Mouse (Mus musculus) erythroblast, embryonic 14.5 days (primary cell): Measurements from ENCODE around the gene Tmem176b. TPM values are rescaled to one million over a fixed set of nuclear protein-coding genes. Genes with fewer than 3 reads are reported as not detected.

ENCODE experiments used
- H3K27me3 ChIP-seq: 2 replicates; pipeline ENCODE4 v1.6.1; 2012; ENCODE audit warnings: inconsistent platforms; ENCODE audit not compliant: control insufficient read depth
- H3K36me3 ChIP-seq: 2 replicates; pipeline ENCODE4 v1.6.1; 2012; ENCODE audit warnings: mild to moderate bottlenecking, inconsistent platforms; ENCODE audit not compliant: control insufficient read depth
- H3K4me1 ChIP-seq: 2 replicates; pipeline ENCODE4 v1.6.1; 2012; ENCODE audit warnings: inconsistent platforms; ENCODE audit not compliant: control insufficient read depth
- H3K4me3 ChIP-seq: replicated peaks from 2 replicates; pipeline ENCODE3; 2012; ENCODE audit warnings: moderate library complexity, mild to moderate bottlenecking, inconsistent platforms
- H3K9me3 ChIP-seq: 2 replicates; pipeline ENCODE4 v1.6.1; 2012; ENCODE audit warnings: low read length, inconsistent platforms, mixed read lengths; ENCODE audit not compliant: control insufficient read depth
- GATA1 ChIP-seq: IDR thresholded peaks from 2 replicates; pipeline ENCODE4 v1.6.1; 2012; ENCODE audit warnings: low read length, inconsistent platforms, mixed read lengths
- TAL1 ChIP-seq: IDR thresholded peaks from 3 replicates; pipeline ENCODE4 v1.6.1; 2012; ENCODE audit warnings: low read length, inconsistent platforms, mixed read lengths
- polyA plus RNA-seq: library from polyadenylated mRNA; stranded (reverse); fragments of >175 nt; gene quantifications from 2 replicates; pipeline ENCODE4 v1.2.3, GENCODE M21; 2012

Gene Tmem176b
- polyA plus RNA-seq, 1 experiment = 0.18 TPM

DNA sequence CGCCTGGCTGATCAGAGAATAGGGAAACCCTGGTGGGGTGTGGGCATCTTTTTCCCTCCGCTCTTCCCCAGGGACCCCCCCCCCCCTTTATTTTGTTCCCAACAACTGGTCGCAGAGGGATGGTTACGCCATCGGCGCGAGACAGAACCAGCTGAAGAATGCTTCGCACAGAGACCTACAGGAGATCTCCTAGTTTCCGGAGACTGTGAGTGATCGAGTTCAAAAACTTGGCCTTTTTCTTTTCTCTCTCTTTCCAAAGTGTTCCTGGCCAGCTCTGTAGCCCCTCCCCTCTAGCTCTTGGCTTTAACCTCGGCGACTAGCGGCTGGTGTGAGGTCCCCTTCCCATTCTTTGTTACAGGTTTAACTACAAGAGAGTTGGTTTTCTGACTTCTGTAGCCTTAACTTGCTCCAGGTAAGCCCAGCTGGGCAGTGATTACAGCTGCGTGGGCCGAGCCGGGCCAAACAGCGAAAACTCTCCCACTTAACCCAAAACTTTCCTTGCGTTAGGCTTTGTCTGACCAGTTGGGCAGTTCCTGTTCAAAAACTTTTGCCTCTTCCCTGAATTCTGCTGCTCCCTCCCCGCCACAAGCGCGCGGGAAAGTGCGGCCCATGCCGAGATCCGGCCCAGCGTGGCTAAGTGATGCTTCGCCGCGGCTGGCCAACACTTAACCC is 10.7 kb upstream of the Tmem176b start:
- H3K36me3 ChIP-seq = no peaks in the 10 kb centered on the region
- TF ChIP-seq GATA1 (no peak), TAL1 (no peak)
- H3K27me3 ChIP-seq = peaks cover 4% of the 10 kb centered on the region
- H3K4me3 ChIP-seq = no peak overlapping the region
- no peaks in the 10 kb centered on the region for H3K9me3 ChIP-seq
- no peaks in the 10 kb centered on the region for H3K4me1 ChIP-seq

- H3K9me3 ChIP-seq = no peaks in the 10 kb centered on the region
Observed at GRCm38 (mm10) chr6:48845086-48845485, 3.8 kb upstream of the Tmem176b start.

DNA sequence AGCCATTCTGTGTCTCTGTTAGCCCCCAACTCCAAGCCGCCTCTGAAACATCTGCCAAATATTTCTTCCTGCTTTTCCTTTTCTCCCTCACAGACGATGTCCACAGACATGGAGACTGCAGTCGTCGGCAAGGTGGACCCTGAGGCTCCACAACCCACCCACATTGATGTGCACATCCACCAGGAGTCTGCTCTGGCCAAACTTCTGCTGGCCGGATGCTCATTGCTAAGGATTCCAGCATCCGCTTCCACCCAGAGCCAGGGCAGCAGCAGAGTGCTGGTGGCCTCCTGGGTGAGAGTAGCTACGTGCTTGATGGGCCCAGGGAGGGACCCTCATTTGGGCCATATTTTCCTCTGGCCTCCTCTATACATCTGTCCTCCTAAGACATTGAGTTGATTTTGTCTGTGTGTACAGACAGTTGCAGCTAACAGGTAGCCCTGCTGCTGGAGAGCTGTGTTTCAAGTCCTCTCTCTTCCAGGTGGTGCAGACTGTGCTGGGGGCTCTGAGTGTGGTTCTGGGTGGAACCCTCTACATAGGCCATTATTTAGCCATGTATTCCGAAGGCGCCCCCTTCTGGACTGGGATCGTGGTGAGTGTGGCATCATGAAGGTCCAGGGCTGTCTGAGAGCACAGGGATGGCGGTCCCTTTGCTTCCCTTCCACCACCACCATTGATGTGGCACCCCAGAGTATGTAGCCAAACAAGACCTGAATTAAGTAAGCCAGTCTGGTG is 981 bp upstream of the Tmem176b start:
- H3K4me3 ChIP-seq = peak overlapping the region; percentile 52
- H3K9me3 ChIP-seq = no peaks in the 10 kb centered on the region
- TF ChIP-seq TAL1 = no peak
- no peak for TF ChIP-seq GATA1

More at GRCm38 (mm10) chr6:48845086-48845485, 3.8 kb upstream of the Tmem176b start:
- H3K27me3 ChIP-seq = no peaks in the 10 kb centered on the region
- TF ChIP-seq TAL1 (no peak), GATA1 (no peak)
- H3K4me1 ChIP-seq = no peaks in the 10 kb centered on the region
- no peak overlapping the region for H3K4me3 ChIP-seq
- no peaks in the 10 kb centered on the region; the same call in 1 of the 2 replicates for H3K36me3 ChIP-seq

DNA sequence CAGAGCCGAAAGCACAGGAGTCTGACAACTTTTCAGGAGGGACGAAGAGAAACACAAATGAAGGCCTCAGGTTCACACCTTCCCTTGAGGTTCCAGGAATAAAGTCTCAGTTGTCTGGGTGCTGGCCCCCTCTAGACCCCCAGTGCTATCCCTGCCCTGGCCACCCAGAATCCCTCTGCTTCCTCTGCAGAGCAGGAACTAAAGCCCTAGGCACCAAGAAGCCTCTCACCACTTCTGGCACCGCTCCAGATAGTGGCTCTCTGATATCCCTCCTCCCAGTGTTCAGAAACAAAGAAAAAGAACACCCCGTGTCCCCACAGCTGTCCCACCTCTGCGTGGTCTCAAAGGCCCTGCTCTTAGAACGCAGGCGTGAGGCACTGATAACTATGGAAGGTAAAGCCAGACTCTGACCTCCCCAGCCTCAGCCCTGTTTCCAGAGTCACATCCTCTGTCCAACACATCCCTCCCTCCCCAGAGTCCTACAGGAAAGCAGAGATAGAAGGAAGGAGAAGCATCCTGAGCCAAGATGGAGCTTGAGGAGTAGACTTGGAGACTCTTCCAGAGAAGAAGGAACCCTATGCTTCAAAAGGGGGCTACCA is 826 bp downstream of the Tmem176b start, which contains the start of gene Tmem176a:
TSS of gene Tmem176a (plus strand) at position 549 of the 599 bp plus-strand sequence.
- Histone ChIP-seq H3K9me3 (no peaks in the 10 kb centered on the region), H3K36me3 (peaks cover 1% of the 10 kb centered on the region; the same call in 1 of the 2 replicates), H3K27me3 (no peaks in the 10 kb centered on the region), H3K4me1 (no peaks in the 10 kb centered on the region), H3K4me3 (peak within 1 kb of the TSS; percentile 52)
- no peak for TF ChIP-seq TAL1
- TF ChIP-seq GATA1 = no peak

More for the DNA sequence above, 981 bp upstream of the Tmem176b start:
- no peaks in the 10 kb centered on the region for H3K27me3 ChIP-seq
- no peaks in the 10 kb centered on the region for H3K4me1 ChIP-seq
- no peaks in the 10 kb centered on the region; the same call in 1 of the 2 replicates for H3K36me3 ChIP-seq

- no peaks in the 10 kb centered on the region for H3K4me1 ChIP-seq
- H3K4me3 ChIP-seq = no peak overlapping the region
- H3K36me3 ChIP-seq = peaks cover 7% of the 10 kb centered on the region; the same call in 1 of the 2 replicates
- H3K27me3 ChIP-seq = no peaks in the 10 kb centered on the region
- no peaks in the 10 kb centered on the region for H3K9me3 ChIP-seq
- TF ChIP-seq GATA1 (no peak), TAL1 (no peak)
Observed at GRCm38 (mm10) chr6:48838321-48839080, 2.8 kb downstream of the Tmem176b start.

DNA sequence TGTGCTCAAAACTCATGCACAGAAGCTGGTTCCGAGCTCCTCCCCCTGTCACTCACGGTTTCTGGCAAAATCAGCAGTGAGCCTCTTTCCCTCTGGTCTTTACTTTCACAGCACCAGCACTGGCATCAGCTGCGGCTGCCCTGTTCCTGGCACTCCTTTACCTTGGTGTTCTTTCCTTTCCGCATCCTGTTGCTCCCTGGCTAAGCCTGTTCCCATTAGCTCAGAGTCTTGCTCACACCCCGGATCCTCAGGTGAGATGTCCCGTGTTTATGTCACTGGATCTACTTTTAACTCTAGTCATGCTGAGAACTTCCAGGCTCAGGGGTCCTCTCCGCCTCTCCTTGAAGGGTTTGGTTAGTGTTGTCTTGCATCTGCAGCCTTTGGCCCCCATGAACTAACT is 3.8 kb downstream of the Tmem176b start:
- Histone ChIP-seq H3K4me3 (no peak overlapping the region), H3K27me3 (no peaks in the 10 kb centered on the region), H3K4me1 (no peaks in the 10 kb centered on the region), H3K9me3 (no peaks in the 10 kb centered on the region), H3K36me3 (peaks cover 10% of the 10 kb centered on the region; the same call in 1 of the 2 replicates)
- no peak for TF ChIP-seq GATA1
- TF ChIP-seq TAL1 = no peak

- TF ChIP-seq GATA1 = no peak
- TF ChIP-seq TAL1 = no peak
- Histone ChIP-seq H3K4me1 (no peaks in the 10 kb centered on the region), H3K9me3 (no peaks in the 10 kb centered on the region), H3K36me3 (peaks cover 10% of the 10 kb centered on the region; the same call in 1 of the 2 replicates), H3K27me3 (no peaks in the 10 kb centered on the region), H3K4me3 (no peak overlapping the region)
Observed at GRCm38 (mm10) chr6:48836146-48836545, 5.2 kb downstream of the Tmem176b start.

- Histone ChIP-seq H3K9me3 (no peaks in the 10 kb centered on the region), H3K4me1 (no peaks in the 10 kb centered on the region), H3K36me3 (peaks cover 10% of the 10 kb centered on the region; the same call in 1 of the 2 replicates), H3K4me3 (no peak overlapping the region), H3K27me3 (no peaks in the 10 kb centered on the region)
- no peak for TF ChIP-seq GATA1
- TF ChIP-seq TAL1 = no peak
Observed at GRCm38 (mm10) chr6:48835241-48835640, 6.1 kb downstream of the Tmem176b start.

GRCm38 (mm10) chr6:48833515-48833914 is 7.8 kb downstream of the Tmem176b start:
- TF ChIP-seq GATA1 = no peak
- TF ChIP-seq TAL1 = no peak
- Histone ChIP-seq H3K9me3 (no peaks in the 10 kb centered on the region), H3K4me1 (no peaks in the 10 kb centered on the region), H3K36me3 (peaks cover 10% of the 10 kb centered on the region; the same call in 1 of the 2 replicates), H3K4me3 (no peak overlapping the region), H3K27me3 (no peaks in the 10 kb centered on the region)
